Mouse (Mus musculus): ENCODE results near the gene Slc25a13. TPM values are rescaled to one million over a fixed set of nuclear protein-coding genes. Genes with fewer than 3 reads are reported as not detected.

Gene Slc25a13
- total and polyA plus RNA-seq, 3 experiments: not detected

DNA sequence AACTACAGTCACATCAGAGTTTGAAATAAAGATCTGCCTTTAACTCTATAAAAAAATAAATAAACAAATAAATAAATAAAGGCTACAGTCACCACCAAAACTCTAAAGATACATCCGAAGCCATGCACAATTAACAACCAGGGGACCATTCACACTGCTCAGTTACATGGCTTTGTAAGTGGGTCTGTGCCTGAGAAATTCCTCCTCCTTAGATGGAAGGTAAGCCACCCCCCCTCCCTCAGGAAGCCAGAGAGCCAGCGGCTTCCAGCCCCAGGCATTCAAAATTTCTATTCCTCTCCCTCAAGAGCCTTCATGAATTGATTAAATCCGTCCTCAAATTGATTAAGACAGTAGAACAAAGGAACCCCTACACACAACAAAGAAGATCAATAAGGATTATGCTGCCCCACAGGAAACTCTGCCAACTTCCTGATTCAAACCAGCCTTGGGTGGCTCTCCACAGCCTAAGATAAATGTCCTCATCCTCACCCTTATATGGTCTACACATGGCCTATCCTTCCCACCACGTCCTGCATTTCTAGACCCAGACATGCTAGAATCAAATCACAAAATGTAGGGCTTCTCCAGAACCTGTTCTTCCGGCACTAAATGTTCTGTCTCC, 41.5 kb downstream of the Slc25a13 start:
- no peaks in the 10 kb centered on the region for H3K27me3 ChIP-seq (replicated peaks)
- H3K4me3 ChIP-seq (replicated peaks in 1 of 3; ENCODE audit: low read depth in 2 of 3, low read length in 2 of 3, poor library complexity in 1 of 3): no peak overlapping the region
- dilution Hi-C loops (cut with MboI; ENCODE audit: extremely low pct_ligation_motif_present, extremely low pct_unique_long_range_greater_than_20kb, low sequenced_read_pairs) (no loop called here), in situ Hi-C loops (cut with MboI; ENCODE audit: low pct_ligation_motif_present, low pct_unique_long_range_greater_than_20kb, low sequenced_read_pairs) (no loop called here)
- no peaks in the 10 kb centered on the region for H3K4me1 ChIP-seq (ENCODE audit: control insufficient read depth in 1 of 2, insufficient read depth in 2 of 2)
- no peak overlapping the region for H3K4me2 ChIP-seq (ENCODE audit: insufficient read depth, low read depth, poor library complexity, severe bottlenecking)
- no peak overlapping the region for H3K27ac ChIP-seq (ENCODE audit: insufficient read depth, low read depth)
- no peak overlapping the region for H3K9ac ChIP-seq (ENCODE audit: insufficient read depth, low read depth)
- no peaks in the 10 kb centered on the region for H3K36me3 ChIP-seq (replicated peaks in 1 of 2; ENCODE audit: control insufficient read depth in 1 of 2, insufficient read depth in 1 of 2, low read length in 1 of 2)
- TF ChIP-seq POLR2AphosphoS2 (IDR thresholded peaks at IDR 0.05; ENCODE audit: low read depth, low read length) (no peak), TCF12 (IDR thresholded peaks at IDR 0.05; ENCODE audit: low read depth, low read length) (no peak), MAFK (IDR thresholded peaks at IDR 0.05; ENCODE audit: insufficient replicate concordance, low read length) (no peak), CHD2 (IDR thresholded peaks at IDR 0.05; ENCODE audit: low read length) (no peak), USF2 (conservative IDR thresholded peaks at IDR 0.05; ENCODE audit: low read depth, low read length) (no peak), ZKSCAN1 (IDR thresholded peaks at IDR 0.05; ENCODE audit: borderline replicate concordance, low read depth, low read length) (no peak), RAD21 (IDR thresholded peaks at IDR 0.05; ENCODE audit: low read depth, low read length) (no peak), MAX (IDR thresholded peaks at IDR 0.05; ENCODE audit: low read length) (no peak), CHD1 (IDR thresholded peaks at IDR 0.05; ENCODE audit: low read depth, low read length) (no peak)
- H3K9me3 ChIP-seq (replicated peaks; ENCODE audit: low read length): no peaks in the 10 kb centered on the region
- no peak for DNase-seq (ENCODE audit: extremely low read depth)
- no peaks in the 10 kb centered on the region for H3K79me2 ChIP-seq (replicated peaks; ENCODE audit: control insufficient read depth, extremely low read depth, insufficient read depth, poor library complexity, severe bottlenecking)

DNA sequence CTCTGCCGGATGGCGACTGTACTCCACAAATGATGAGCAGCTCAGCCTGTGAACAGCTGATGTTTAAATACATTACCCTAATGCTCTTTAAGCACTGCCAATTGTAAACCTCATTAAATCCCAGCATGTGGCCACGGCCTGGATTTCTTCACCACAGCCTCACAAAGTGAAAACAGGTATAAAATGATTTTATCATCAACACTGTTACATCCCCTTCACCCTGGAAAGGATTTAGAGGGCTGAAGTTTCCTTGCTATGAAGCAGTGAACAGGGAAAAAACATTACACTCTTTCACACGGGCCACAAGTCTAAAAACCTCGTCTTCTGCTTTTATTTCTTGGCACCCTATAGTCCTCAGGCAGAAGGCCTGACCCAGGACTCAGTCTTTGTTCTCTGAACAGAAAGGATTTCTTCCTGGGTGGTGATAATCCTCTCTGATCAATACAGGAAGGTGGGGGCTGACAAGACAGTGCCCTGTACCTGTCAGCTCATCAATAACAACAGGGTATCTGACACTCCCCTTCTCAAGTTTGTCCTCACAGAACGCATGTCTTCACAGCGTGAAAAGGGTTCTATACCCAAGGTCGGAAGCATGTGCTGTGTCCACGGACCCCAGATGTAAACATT, 42.9 kb downstream of the Slc25a13 start:
- no peak overlapping the region for H3K4me2 ChIP-seq (ENCODE audit: insufficient read depth, low read depth, poor library complexity, severe bottlenecking)

More for the DNA sequence above, 42.9 kb downstream of the Slc25a13 start:
- dilution Hi-C loops (cut with MboI; ENCODE audit: extremely low pct_ligation_motif_present, extremely low pct_unique_long_range_greater_than_20kb, low sequenced_read_pairs) (no loop called here), in situ Hi-C loops (cut with MboI; ENCODE audit: low pct_ligation_motif_present, low pct_unique_long_range_greater_than_20kb, low sequenced_read_pairs) (no loop called here)
- H3K4me3 ChIP-seq (replicated peaks in 1 of 3; ENCODE audit: low read depth in 2 of 3, low read length in 2 of 3, poor library complexity in 1 of 3): no peak overlapping the region
- TF ChIP-seq MAFK (IDR thresholded peaks at IDR 0.05; ENCODE audit: insufficient replicate concordance, low read length): no peak
- no peak for TF ChIP-seq NELFE (IDR thresholded peaks at IDR 0.05; ENCODE audit: low read depth, low read length)
- TF ChIP-seq SIN3A (IDR thresholded peaks at IDR 0.05; ENCODE audit: low read length): no peak
- TF ChIP-seq UBTF (IDR thresholded peaks at IDR 0.05; ENCODE audit: low read depth, low read length): no peak
- no peak for TF ChIP-seq MYC (IDR thresholded peaks at IDR 0.05; ENCODE audit: low read depth, low read length)
- TF ChIP-seq ZNF384 (IDR thresholded peaks at IDR 0.05; ENCODE audit: low read depth, low read length): no peak
- TF ChIP-seq SMC3 (IDR thresholded peaks at IDR 0.05; ENCODE audit: low read depth, low read length): no peak
- TF ChIP-seq RAD21 (IDR thresholded peaks at IDR 0.05; ENCODE audit: low read depth, low read length): no peak
- TF ChIP-seq MXI1 (IDR thresholded peaks at IDR 0.05; ENCODE audit: low read depth, low read length): no peak
- no peak for TF ChIP-seq NRF1 (IDR thresholded peaks at IDR 0.05; ENCODE audit: low read depth, low read length)
- TF ChIP-seq EP300 (IDR thresholded peaks at IDR 0.05; ENCODE audit: low read length): no peak
- TF ChIP-seq ETS1 (conservative IDR thresholded peaks at IDR 0.05; ENCODE audit: low read depth, low read length): no peak
- no peak for TF ChIP-seq CHD2 (IDR thresholded peaks at IDR 0.05; ENCODE audit: low read length)
- no peak overlapping the region for H3K27ac ChIP-seq (ENCODE audit: insufficient read depth, low read depth)
- no peaks in the 10 kb centered on the region for H3K79me2 ChIP-seq (replicated peaks; ENCODE audit: control insufficient read depth, extremely low read depth, insufficient read depth, poor library complexity, severe bottlenecking)
- DNase-seq (ENCODE audit: extremely low read depth): no peak
- H3K9ac ChIP-seq (ENCODE audit: insufficient read depth, low read depth): no peak overlapping the region
- H3K27me3 ChIP-seq (replicated peaks): no peaks in the 10 kb centered on the region
- no peaks in the 10 kb centered on the region for H3K9me3 ChIP-seq (replicated peaks; ENCODE audit: low read length)
- no peaks in the 10 kb centered on the region for H3K4me1 ChIP-seq (ENCODE audit: control insufficient read depth in 1 of 2, insufficient read depth in 2 of 2)
- no peaks in the 10 kb centered on the region for H3K36me3 ChIP-seq (replicated peaks in 1 of 2; ENCODE audit: control insufficient read depth in 1 of 2, insufficient read depth in 1 of 2, low read length in 1 of 2)
